24 mouse cellular contexts compared by ENCODE assay signal in genomic region chr3:41185305-41186097, GRCm38 (mm10).
A peak's percentile ranks its signal among the peaks of the same experiment; 100 is the strongest.
DNase-seq lines count a peak whose midpoint lies in the region; ATAC-seq and TF ChIP-seq lines count a peak whose summit lies in the region.
"Had no signal": no experiment of that assay in that cellular context is flagged by ENCODE, and none has a peak within 500 bp of the region (broad histone marks: within the 10 kb centered on the region; RNA-seq: fewer than 3 reads in every experiment).

No protein-coding gene starts in this region.

- ATAC-seq in kidney, postnatal 0 days (replicated peaks; ENCODE audit: low FRiP score, low read depth): no peak
- no peak for ATAC-seq in kidney, embryonic 14.5 days (ENCODE audit: low FRiP score, low TSS enrichment)
- ATAC-seq: forebrain, embryonic 16.5 days; inflammation-experienced regulatory T-cells, adult 6 months had no signal

- no peak overlapping the region for H3K9ac ChIP-seq in kidney, postnatal 0 days (ENCODE audit: low read depth, low read length)
- no peak overlapping the region for H3K9ac ChIP-seq in kidney, embryonic 14.5 days (ENCODE audit: low read depth, low read length)
- H3K9ac ChIP-seq: heart, embryonic 15.5 days; hindbrain, embryonic 14.5 days; limb, embryonic 12.5 days had no signal

- 0 out of 2 replicates have a peak, but pooled peaks cover 6% of the 10 kb centered on the region for H3K4me1 ChIP-seq in kidney, postnatal 0 days (replicated peaks; ENCODE audit: insufficient read depth, low read length)
- peaks cover 4% of the 10 kb centered on the region; the same call in 1 of the 2 replicates for H3K4me1 ChIP-seq in kidney, embryonic 14.5 days (ENCODE audit: control insufficient read depth, insufficient read depth, low read length)

- TF ChIP-seq CTCF in kidney, postnatal 0 days (IDR thresholded peaks at IDR 0.05; ENCODE audit: low read depth): no peak

- DNase-seq in kidney, postnatal 0 days (ENCODE audit: low spot score): peak; percentile 67
- DNase-seq in lung, postnatal 25 days (ENCODE audit: low spot score): peak; percentile 7
- DNase-seq in lung, adult 18-20 months: no peak
- peak; percentile 62 for DNase-seq in NIH3T3 (ENCODE audit: low read depth)
- no peak for DNase-seq in adrenal gland, adult (ENCODE audit: inconsistent age in 2 of 2, low spot score in 1 of 2)
- DNase-seq in neural tube, embryonic 10.5 days (ENCODE audit: extremely low spot score, low spot score): no peak
- DNase-seq: adrenal gland, postnatal 25 days; cerebellum, adult 8-10 months; gastrocnemius, postnatal 25 days; heart, postnatal 4 days; kidney, adult 9 months; kidney, postnatal 4 days; thymus, adult 18-20 months; thymus, postnatal 4 days had no signal

- no peaks in the 10 kb centered on the region for H3K36me3 ChIP-seq in kidney, postnatal 0 days (ENCODE audit: insufficient read depth, low read length)
- H3K36me3 ChIP-seq in kidney, embryonic 14.5 days (ENCODE audit: control insufficient read depth, insufficient read depth, low read length): no peaks in the 10 kb centered on the region
- H3K36me3 ChIP-seq: G1E; heart, embryonic 15.5 days; limb, embryonic 12.5 days had no signal

- no peaks in the 10 kb centered on the region for H3K9me3 ChIP-seq in kidney, postnatal 0 days (replicated peaks; ENCODE audit: low read length)
- no peaks in the 10 kb centered on the region for H3K9me3 ChIP-seq in kidney, embryonic 14.5 days (ENCODE audit: control insufficient read depth, low read length)
- H3K9me3 ChIP-seq: G1E; heart, embryonic 15.5 days; limb, embryonic 12.5 days had no signal

- 72% methylated on average over 10 of the region's 10 CpGs for WGBS in kidney, postnatal 0 days
- WGBS in kidney, embryonic 14.5 days: 83% methylated on average over 10 of the region's 10 CpGs

- H3K27ac ChIP-seq in kidney, postnatal 0 days: 0 out of 2 replicates have a peak overlapping the region, but pooled peaks have one; percentile 1
- H3K27ac ChIP-seq in kidney, embryonic 14.5 days (ENCODE audit: low read depth, low read length): no peak overlapping the region
- H3K27ac ChIP-seq: heart, embryonic 15.5 days; hindbrain, embryonic 14.5 days; limb, embryonic 12.5 days; macrophage had no signal

- H3K4me3 ChIP-seq in kidney, postnatal 0 days (replicated peaks; ENCODE audit: low read depth, low read length): no peak overlapping the region
- H3K4me3 ChIP-seq in kidney, embryonic 14.5 days (ENCODE audit: low read length): no peak overlapping the region
- H3K4me3 ChIP-seq: heart, embryonic 15.5 days; limb, embryonic 12.5 days had no signal

- H3K4me2 ChIP-seq in kidney, postnatal 0 days (ENCODE audit: low read length): no peak overlapping the region
- H3K4me2 ChIP-seq in kidney, embryonic 14.5 days (replicated peaks; ENCODE audit: low read depth, low read length): no peak overlapping the region
- H3K4me2 ChIP-seq: heart, embryonic 15.5 days; hindbrain, embryonic 14.5 days; limb, embryonic 12.5 days; midbrain, embryonic 11.5 days had no signal

- no peaks in the 10 kb centered on the region for H3K27me3 ChIP-seq in kidney, postnatal 0 days (ENCODE audit: insufficient read depth, low read length)
- no peaks in the 10 kb centered on the region for H3K27me3 ChIP-seq in kidney, embryonic 14.5 days (ENCODE audit: control insufficient read depth, insufficient read depth, low read length)
- H3K27me3 ChIP-seq: CH12.LX; heart, embryonic 15.5 days had no signal

Comparison
In these comparisons a context has a peak if more than half of its experiments do, and no peak if none do; other contexts are left out.
1. DNase-seq: peak in kidney, postnatal 0 days (single experiment), lung, postnatal 25 days (single experiment) and NIH3T3 (single experiment); none in lung, adult 18-20 months (0 of 2), adrenal gland, adult (0 of 2) and neural tube, embryonic 10.5 days (single experiment).